Mouse (Mus musculus) neutrophil, adult 83 days (primary cell): Measurements from ENCODE around the gene Lingo2. TPM values are rescaled to one million over a fixed set of nuclear protein-coding genes. Genes with fewer than 3 reads are reported as not detected.

Experiments used
- total RNA-seq, 2 experiments: library from RNA; stranded (reverse); gene quantifications; one replicate each; pipeline ENCODE4 v1.2.4; 2023

The Lingo2 gene
- total RNA-seq, result not detected

DNA sequence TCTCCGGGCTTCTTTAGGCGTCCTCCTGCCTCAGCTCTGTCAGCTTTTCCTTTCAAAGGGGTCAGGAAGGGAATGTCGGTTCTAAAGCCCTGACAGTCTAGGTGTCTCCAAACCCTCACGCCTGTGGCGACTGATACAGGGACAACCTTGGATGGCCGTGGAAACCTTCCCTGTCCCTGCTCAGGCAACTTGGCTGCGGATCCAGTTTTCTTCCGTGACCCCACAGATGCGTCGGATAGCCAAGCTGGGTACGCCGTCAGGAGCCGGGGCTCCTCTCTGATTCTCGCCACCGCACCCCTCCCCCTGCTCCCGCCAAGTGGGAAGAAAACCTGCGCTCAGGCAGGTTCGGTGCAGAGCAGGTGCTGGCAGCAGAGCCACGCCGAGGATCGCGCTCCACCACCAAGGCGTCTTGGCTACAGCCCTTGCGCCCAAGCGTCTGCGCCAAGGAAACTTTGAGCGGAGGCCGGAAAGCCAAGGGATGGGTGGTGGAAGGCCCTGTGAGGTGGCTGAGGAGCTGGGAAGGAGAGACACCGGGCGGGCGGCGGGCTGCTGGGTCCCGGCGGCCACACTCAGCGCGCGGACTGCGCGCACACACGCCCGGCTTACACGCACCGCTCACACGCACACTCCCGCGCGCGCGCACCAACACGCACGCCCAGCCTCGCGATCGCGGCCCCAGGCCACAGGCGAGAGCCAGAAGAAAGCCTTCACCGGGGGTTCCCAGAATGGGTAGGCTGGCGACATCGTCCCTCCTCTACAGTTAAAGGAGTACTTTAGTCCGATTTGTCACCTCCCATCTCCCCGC lies at the start of gene Lingo2:
Gene Lingo2, minus strand, starts transcription at position 598 of the 805 bp plus-strand sequence.

